Mouse (Mus musculus) kidney, embryonic 15.5 days (tissue): Measurements from ENCODE around the gene Zdhhc1. TPM values are rescaled to one million over a fixed set of nuclear protein-coding genes. Genes with fewer than 3 reads are reported as not detected.

ENCODE experiments used
- ATAC-seq: fragments of 200-750 bp; cut with Nextera tagmentation; replicated peaks from 2 replicates; pipeline ENCODE4 v1.8.0; 2017; ENCODE audit warnings: moderate TSS enrichment; ENCODE audit not compliant: low FRiP score
- H3K27ac ChIP-seq: fragments of 300-500 bp; sonication (generic); 2 replicates; pipeline ENCODE4 v1.5.1; 2015; ENCODE audit warnings: mild to moderate bottlenecking, inconsistent platforms
- H3K27me3 ChIP-seq: fragments of 300-500 bp; sonication (generic); 2 replicates; pipeline ENCODE4 v1.6.1; 2015; ENCODE audit warnings: inconsistent platforms
- H3K36me3 ChIP-seq: fragments of 300-500 bp; sonication (generic); 2 replicates; pipeline ENCODE4 v1.6.1; 2015; ENCODE audit warnings: inconsistent platforms
- H3K4me1 ChIP-seq: fragments of 300-500 bp; sonication (generic); 2 replicates; pipeline ENCODE4 v1.6.1; 2015; ENCODE audit warnings: inconsistent platforms
- H3K4me2 ChIP-seq: fragments of 300-500 bp; sonication (generic); 2 replicates; pipeline ENCODE4 v1.6.1; 2015; ENCODE audit warnings: moderate library complexity, mild to moderate bottlenecking, inconsistent platforms
- H3K4me3 ChIP-seq: fragments of 300-500 bp; sonication (generic); replicated peaks from 2 replicates; pipeline ENCODE4 v1.5.1; 2015; ENCODE audit warnings: mild to moderate bottlenecking, inconsistent platforms
- H3K9ac ChIP-seq: fragments of 300-500 bp; sonication (generic); 2 replicates; pipeline ENCODE4 v1.6.1; 2015; ENCODE audit warnings: mild to moderate bottlenecking, inconsistent platforms
- H3K9me3 ChIP-seq: fragments of 300-500 bp; sonication (generic); replicated peaks from 2 replicates; pipeline ENCODE4 v1.6.1; 2016; ENCODE audit warnings: inconsistent platforms
- WGBS: fragments of 180-500 bp; shearing (Covaris S2); methylation state at CpG from one replicate; pipeline ENCODE4 v1.1.7; 2015; ENCODE audit warnings: mixed read lengths; 5-methylcytosine and 5-hydroxymethylcytosine counted together
- polyA plus RNA-seq: library from polyadenylated mRNA; unstranded; fragments of >200 nt; fragmentation: Nextera tagmentation; extraction: Ambion mirVana; gene quantifications from 2 replicates; pipeline ENCODE4 v1.2.1, GENCODE M21; 2015

Zdhhc1 gene
- polyA plus RNA-seq, 1 experiment from 2014 or later = 43.7 TPM

DNA sequence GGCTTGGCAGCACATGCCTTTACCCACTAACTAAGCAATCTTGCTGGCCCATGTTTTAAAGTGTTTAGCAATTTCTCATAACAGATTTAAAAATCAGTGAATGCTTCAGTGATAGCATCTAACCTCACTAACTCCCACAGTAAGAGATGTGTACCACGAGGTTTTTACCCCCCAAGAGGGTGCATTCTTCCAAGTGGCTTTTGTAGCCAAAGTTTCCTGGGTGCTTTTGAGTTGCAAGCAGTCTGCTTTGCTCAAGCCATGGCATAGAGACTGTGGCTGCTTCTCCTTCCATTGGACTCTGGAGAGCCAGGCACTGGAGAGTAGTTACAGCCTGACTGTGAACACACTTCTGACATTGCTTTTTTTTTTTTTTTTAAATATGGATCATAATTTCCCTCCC, 7.4 kb downstream of the Zdhhc1 start:
- H3K27me3 ChIP-seq = no peaks in the 10 kb centered on the region
- H3K4me3 ChIP-seq = no peak overlapping the region
- H3K36me3 ChIP-seq = no peaks in the 10 kb centered on the region; the same call in 1 of the 2 replicates
- H3K9ac ChIP-seq = no peak overlapping the region
- no peak overlapping the region for H3K27ac ChIP-seq
- no peaks in the 10 kb centered on the region for H3K9me3 ChIP-seq
- ATAC-seq = no peak
- 51% methylated on average over 1 of the region's 1 CpGs for WGBS
- H3K4me1 ChIP-seq = peaks cover 11% of the 10 kb centered on the region
- H3K4me2 ChIP-seq = no peak overlapping the region

- Histone ChIP-seq H3K36me3 (peaks cover 3% of the 10 kb centered on the region; the same call in 1 of the 2 replicates), H3K27me3 (no peaks in the 10 kb centered on the region), H3K27ac (no peak overlapping the region), H3K4me2 (no peak overlapping the region), H3K4me1 (peaks cover 13% of the 10 kb centered on the region), H3K4me3 (no peak overlapping the region), H3K9ac (no peak overlapping the region), H3K9me3 (no peaks in the 10 kb centered on the region)
- 58% methylated on average over 3 of the region's 3 CpGs for WGBS
- ATAC-seq = no peak
Measured at GRCm38 (mm10) chr8:105488082-105488481, 8.6 kb downstream of the Zdhhc1 start.

GRCm38 (mm10) chr8:105484392-105484791, 12.3 kb downstream of the Zdhhc1 start:
- H3K4me3 ChIP-seq = no peak overlapping the region
- H3K4me1 ChIP-seq = peaks cover 19% of the 10 kb centered on the region
- H3K36me3 ChIP-seq = peaks cover 19% of the 10 kb centered on the region
- no peak overlapping the region for H3K9ac ChIP-seq
- WGBS = 24% methylated on average over 2 of the region's 2 CpGs
- no peaks in the 10 kb centered on the region for H3K9me3 ChIP-seq
- H3K4me2 ChIP-seq = no peak overlapping the region
- H3K27me3 ChIP-seq = no peaks in the 10 kb centered on the region
- peak overlapping the region; percentile 57; the same call in 1 of the 2 replicates for H3K27ac ChIP-seq
- peak; percentile 74 for ATAC-seq

DNA sequence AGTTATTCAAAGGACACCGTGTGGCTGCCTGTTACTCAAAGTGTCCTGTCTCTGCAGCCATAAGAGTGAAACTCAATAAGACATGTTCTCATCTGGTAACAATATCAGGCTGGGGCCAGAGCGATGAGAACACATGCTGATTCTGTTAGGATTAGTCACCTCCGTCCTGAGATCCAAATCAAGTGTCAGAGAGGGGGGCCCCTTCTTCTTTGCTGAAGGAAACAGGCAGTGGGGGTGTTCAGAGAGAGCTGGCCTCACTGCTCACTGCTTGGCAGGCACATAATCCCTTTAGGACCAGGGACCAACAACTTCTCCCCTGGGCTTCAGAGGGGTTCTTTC, 12.7 kb downstream of the Zdhhc1 start:
- Histone ChIP-seq H3K9ac (no peak overlapping the region), H3K27me3 (no peaks in the 10 kb centered on the region), H3K9me3 (no peaks in the 10 kb centered on the region), H3K27ac (peak overlapping the region; percentile 57; the same call in 1 of the 2 replicates), H3K4me2 (no peak overlapping the region), H3K4me3 (no peak overlapping the region), H3K4me1 (peaks cover 19% of the 10 kb centered on the region), H3K36me3 (peaks cover 22% of the 10 kb centered on the region)
- 41% methylated on average over 3 of the region's 3 CpGs for WGBS
- ATAC-seq = peak; percentile 30

- Histone ChIP-seq H3K9me3 (no peaks in the 10 kb centered on the region), H3K4me2 (no peak overlapping the region), H3K27ac (no peak overlapping the region), H3K27me3 (no peaks in the 10 kb centered on the region), H3K9ac (no peak overlapping the region), H3K4me3 (no peak overlapping the region), H3K4me1 (peaks cover 19% of the 10 kb centered on the region), H3K36me3 (peaks cover 28% of the 10 kb centered on the region)
- 35% methylated on average over 14 of the region's 14 CpGs for WGBS
- ATAC-seq = peak; percentile 59
Measured at GRCm38 (mm10) chr8:105483212-105484029, 13.3 kb downstream of the Zdhhc1 start.

DNA sequence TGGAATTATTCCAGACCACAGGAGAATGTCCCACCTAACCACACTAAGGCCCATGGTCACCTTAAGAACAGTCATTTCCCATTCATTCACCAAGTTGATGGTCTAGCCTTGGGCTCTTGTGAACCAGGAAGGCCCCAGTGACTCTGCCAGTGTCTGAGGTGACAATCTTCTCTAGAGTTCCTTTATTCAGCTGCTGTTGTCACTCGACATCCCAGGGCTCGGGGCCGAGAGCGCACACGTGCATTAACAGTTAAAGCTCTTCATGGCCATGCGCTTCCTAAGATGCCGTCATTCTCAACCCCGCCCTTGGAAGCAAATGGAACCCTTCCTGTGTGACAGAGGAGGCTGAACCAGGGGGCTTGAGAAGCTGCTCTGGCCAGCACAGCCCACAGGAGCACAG, 14.6 kb downstream of the Zdhhc1 start:
- Histone ChIP-seq H3K4me2 (no peak overlapping the region), H3K9ac (no peak overlapping the region), H3K27me3 (no peaks in the 10 kb centered on the region), H3K4me1 (peaks cover 21% of the 10 kb centered on the region), H3K9me3 (no peaks in the 10 kb centered on the region), H3K4me3 (no peak overlapping the region), H3K27ac (no peak overlapping the region), H3K36me3 (peaks cover 33% of the 10 kb centered on the region)
- WGBS = 83% methylated on average over 8 of the region's 8 CpGs
- ATAC-seq = no peak

DNA sequence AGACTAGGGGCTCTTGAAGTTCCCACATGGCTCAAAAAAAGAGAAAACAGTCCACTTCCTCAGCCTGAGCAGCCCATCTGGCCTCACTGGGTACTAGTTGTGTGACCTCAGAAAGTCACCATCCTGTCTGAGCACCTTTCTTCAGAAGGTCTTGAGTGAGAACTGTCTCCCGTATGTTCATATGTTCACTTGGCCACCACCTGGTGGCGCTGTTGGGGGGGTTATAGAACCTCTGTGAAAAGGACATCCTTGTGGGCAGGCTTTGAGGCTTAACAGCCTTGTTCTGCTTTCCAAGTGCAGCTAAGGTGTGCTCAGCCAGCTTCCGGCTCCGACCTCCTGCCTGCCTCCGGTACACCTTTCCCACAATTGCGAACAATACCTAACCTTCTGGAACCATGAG, 15.2 kb downstream of the Zdhhc1 start:
- no peak overlapping the region for H3K4me3 ChIP-seq
- 0 out of 2 replicates have a peak overlapping the region, but pooled peaks have one; percentile 20 for H3K27ac ChIP-seq
- no peaks in the 10 kb centered on the region for H3K9me3 ChIP-seq
- H3K4me1 ChIP-seq = peaks cover 28% of the 10 kb centered on the region
- no peak overlapping the region for H3K4me2 ChIP-seq
- no peaks in the 10 kb centered on the region for H3K27me3 ChIP-seq
- no peak overlapping the region for H3K9ac ChIP-seq
- no peak for ATAC-seq
- WGBS = 74% methylated on average over 6 of the region's 6 CpGs
- H3K36me3 ChIP-seq = peaks cover 33% of the 10 kb centered on the region

GRCm38 (mm10) chr8:105481013-105481412, 15.7 kb downstream of the Zdhhc1 start:
- ATAC-seq = no peak

DNA sequence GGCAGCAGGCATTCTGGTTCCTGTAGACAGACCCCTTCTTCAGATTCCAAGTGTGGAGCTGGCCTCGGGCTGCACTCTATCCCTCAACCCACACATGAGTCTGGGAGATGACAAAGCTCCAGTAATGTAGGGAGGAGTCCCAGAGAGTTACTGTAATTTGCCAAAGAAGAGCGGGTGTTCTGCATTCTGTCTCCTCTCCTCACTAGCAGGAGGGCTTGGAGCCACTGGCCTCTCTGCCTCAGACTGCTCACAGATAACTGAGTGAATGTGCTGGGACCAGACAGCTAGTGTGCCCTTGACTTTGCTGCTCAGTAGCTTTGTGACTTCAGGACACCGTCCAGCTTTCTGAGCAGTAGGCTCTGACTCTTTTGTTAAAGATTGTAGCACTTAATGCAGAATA, 18.9 kb downstream of the Zdhhc1 start:
- H3K36me3 ChIP-seq = peaks cover 48% of the 10 kb centered on the region
- peaks cover 36% of the 10 kb centered on the region for H3K4me1 ChIP-seq
- H3K4me3 ChIP-seq = no peak overlapping the region
- no peak for ATAC-seq
- H3K27me3 ChIP-seq = peaks cover 9% of the 10 kb centered on the region; the same call in 1 of the 2 replicates
- H3K9me3 ChIP-seq = no peaks in the 10 kb centered on the region
- 83% methylated on average over 3 of the region's 3 CpGs for WGBS
- H3K9ac ChIP-seq = no peak overlapping the region
- no peak overlapping the region for H3K4me2 ChIP-seq
- no peak overlapping the region for H3K27ac ChIP-seq

More at GRCm38 (mm10) chr8:105481013-105481412, 15.7 kb downstream of the Zdhhc1 start:
- Histone ChIP-seq H3K4me3 (no peak overlapping the region), H3K27me3 (peaks cover under 1% of the 10 kb centered on the region; the same call in 1 of the 2 replicates), H3K4me2 (no peak overlapping the region), H3K36me3 (peaks cover 37% of the 10 kb centered on the region), H3K9me3 (no peaks in the 10 kb centered on the region), H3K4me1 (peaks cover 28% of the 10 kb centered on the region), H3K9ac (no peak overlapping the region), H3K27ac (peak overlapping the region; percentile 20; the same call in 1 of the 2 replicates)
- 54% methylated on average over 2 of the region's 2 CpGs for WGBS

DNA sequence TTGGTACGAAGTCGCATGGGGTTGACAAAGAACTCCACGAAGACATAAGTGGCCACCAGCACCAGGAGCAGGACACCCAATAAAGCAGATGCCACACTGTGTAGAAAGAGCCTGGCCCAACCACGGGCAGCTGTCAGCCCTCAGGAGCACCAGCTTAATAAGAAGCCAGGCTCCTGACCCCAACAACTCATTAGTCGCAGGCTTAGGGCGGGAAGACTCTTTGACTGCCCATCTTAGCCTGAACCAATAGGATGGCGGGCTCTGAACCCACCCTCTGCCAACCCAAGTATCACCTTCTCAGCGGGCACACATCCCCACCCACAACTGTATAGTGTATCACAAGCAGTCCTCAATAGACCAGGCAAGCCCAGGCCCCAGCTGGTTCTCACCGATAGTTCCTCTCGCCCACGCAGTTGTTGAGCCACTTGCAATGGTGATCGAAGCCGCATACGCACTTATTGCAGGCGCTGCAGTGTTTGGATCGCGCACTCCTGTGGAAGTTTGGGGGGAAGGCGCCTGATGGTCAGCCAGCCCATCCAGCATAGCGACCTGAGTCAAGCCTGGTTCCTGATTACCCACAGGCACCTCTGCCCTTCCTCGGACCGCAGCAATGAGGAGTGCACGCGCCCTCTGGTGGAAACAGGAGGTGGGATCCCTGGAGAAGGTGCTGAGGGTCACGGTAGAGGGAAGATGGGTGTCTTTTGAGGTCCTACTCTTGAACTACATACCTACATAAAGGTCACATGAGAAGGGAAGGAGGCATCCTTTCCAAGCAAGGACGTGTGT, 19.9 kb downstream of the Zdhhc1 start:
- H3K27me3 ChIP-seq = peaks cover 12% of the 10 kb centered on the region; the same call in 1 of the 2 replicates
- peaks cover 43% of the 10 kb centered on the region for H3K4me1 ChIP-seq
- no peak overlapping the region for H3K4me3 ChIP-seq
- 0 out of 2 replicates have a peak overlapping the region, but pooled peaks have one; percentile 27 for H3K4me2 ChIP-seq
- peaks cover 46% of the 10 kb centered on the region for H3K36me3 ChIP-seq
- H3K9ac ChIP-seq = no peak overlapping the region
- peak; percentile 22; the same call in 1 of the 2 replicates for ATAC-seq
- H3K27ac ChIP-seq = no peak overlapping the region
- WGBS = 43% methylated on average over 25 of the region's 25 CpGs
- H3K9me3 ChIP-seq = no peaks in the 10 kb centered on the region

GRCm38 (mm10) chr8:105476161-105476560, 20.5 kb downstream of the Zdhhc1 start:
- ATAC-seq = no peak
- Histone ChIP-seq H3K9ac (no peak overlapping the region), H3K27ac (no peak overlapping the region), H3K36me3 (peaks cover 44% of the 10 kb centered on the region), H3K4me3 (no peak overlapping the region), H3K4me2 (no peak overlapping the region), H3K4me1 (peaks cover 45% of the 10 kb centered on the region), H3K9me3 (no peaks in the 10 kb centered on the region), H3K27me3 (peaks cover 12% of the 10 kb centered on the region; the same call in 1 of the 2 replicates)
- 88% methylated on average over 7 of the region's 7 CpGs for WGBS

- WGBS = 91% methylated on average over 8 of the region's 8 CpGs
- H3K4me3 ChIP-seq = no peak overlapping the region
- ATAC-seq = no peak
- H3K27me3 ChIP-seq = peaks cover 12% of the 10 kb centered on the region; the same call in 1 of the 2 replicates
- H3K9me3 ChIP-seq = no peaks in the 10 kb centered on the region
- peaks cover 44% of the 10 kb centered on the region for H3K36me3 ChIP-seq
- H3K4me1 ChIP-seq = peaks cover 45% of the 10 kb centered on the region
- H3K4me2 ChIP-seq = no peak overlapping the region
- no peak overlapping the region for H3K9ac ChIP-seq
- H3K27ac ChIP-seq = no peak overlapping the region
Measured at GRCm38 (mm10) chr8:105475742-105476141, 21.0 kb downstream of the Zdhhc1 start.
